Mouse (Mus musculus): ENCODE data around the gene Ick. TPM values are rescaled to one million over a fixed set of nuclear protein-coding genes. Genes with fewer than 3 reads are reported as not detected.

The Ick gene
- polyA plus RNA-seq, 1 experiment from 2014 or later: 23.4 TPM

GRCm38 (mm10) chr9:78078240-78078639, 30.8 kb upstream of the Ick start:
- no peaks in the 10 kb centered on the region for H3K27me3 ChIP-seq (replicated peaks; ENCODE audit: control insufficient read depth, insufficient read depth, low read length)
- H3K4me3 ChIP-seq (ENCODE audit: low read depth, low read length): no peak overlapping the region
- DNase-seq (ENCODE audit: low spot score) (peak; percentile 17), ATAC-seq (ENCODE audit: low read depth) (no peak)
- WGBS: 19% methylated on average over 2 of the region's 2 CpGs
- no peak overlapping the region for H3K9ac ChIP-seq (ENCODE audit: low read depth, low read length)
- no peaks in the 10 kb centered on the region for H3K4me1 ChIP-seq (ENCODE audit: control insufficient read depth, insufficient read depth, low read length)
- H3K4me2 ChIP-seq (ENCODE audit: low read depth, low read length): no peak overlapping the region
- H3K27ac ChIP-seq (replicated peaks; ENCODE audit: low read depth, low read length): no peak overlapping the region
- peaks cover 16% of the 10 kb centered on the region for H3K36me3 ChIP-seq (ENCODE audit: control insufficient read depth, insufficient read depth, low read length)
- no peaks in the 10 kb centered on the region for H3K9me3 ChIP-seq (ENCODE audit: control insufficient read depth, low read length)

GRCm38 (mm10) chr9:78081835-78082234, 27.2 kb upstream of the Ick start:
- Histone ChIP-seq H3K36me3 (ENCODE audit: control insufficient read depth, insufficient read depth, low read length) (peaks cover 48% of the 10 kb centered on the region), H3K27me3 (replicated peaks; ENCODE audit: control insufficient read depth, insufficient read depth, low read length) (no peaks in the 10 kb centered on the region), H3K27ac (replicated peaks; ENCODE audit: low read depth, low read length) (no peak overlapping the region), H3K4me3 (ENCODE audit: low read depth, low read length) (no peak overlapping the region), H3K9me3 (ENCODE audit: control insufficient read depth, low read length) (no peaks in the 10 kb centered on the region), H3K4me1 (ENCODE audit: control insufficient read depth, insufficient read depth, low read length) (no peaks in the 10 kb centered on the region), H3K4me2 (ENCODE audit: low read depth, low read length) (no peak overlapping the region), H3K9ac (ENCODE audit: low read depth, low read length) (no peak overlapping the region)
- DNase-seq (ENCODE audit: low spot score) (no peak), ATAC-seq (ENCODE audit: low read depth) (no peak)
- 87% methylated on average over 7 of the region's 7 CpGs for WGBS

- no peak for ATAC-seq (ENCODE audit: low read depth)
- H3K36me3 ChIP-seq (ENCODE audit: control insufficient read depth, insufficient read depth, low read length): peaks cover 62% of the 10 kb centered on the region
- no peak overlapping the region for H3K4me3 ChIP-seq (ENCODE audit: low read depth, low read length)
- H3K4me2 ChIP-seq (ENCODE audit: low read depth, low read length): no peak overlapping the region
- H3K9ac ChIP-seq (ENCODE audit: low read depth, low read length): no peak overlapping the region
- DNase-seq (ENCODE audit: low spot score): no peak
- no peaks in the 10 kb centered on the region for H3K27me3 ChIP-seq (replicated peaks; ENCODE audit: control insufficient read depth, insufficient read depth, low read length)
- H3K9me3 ChIP-seq (ENCODE audit: control insufficient read depth, low read length): no peaks in the 10 kb centered on the region
- H3K4me1 ChIP-seq (ENCODE audit: control insufficient read depth, insufficient read depth, low read length): no peaks in the 10 kb centered on the region
- no peak overlapping the region for H3K27ac ChIP-seq (replicated peaks; ENCODE audit: low read depth, low read length)
- 92% methylated on average over 4 of the region's 4 CpGs for WGBS
Observed at GRCm38 (mm10) chr9:78084341-78084740, 24.7 kb upstream of the Ick start.

GRCm38 (mm10) chr9:78085722-78086287, 23.2 kb upstream of the Ick start:
- Histone ChIP-seq H3K4me3 (ENCODE audit: low read depth, low read length) (no peak overlapping the region), H3K27me3 (replicated peaks; ENCODE audit: control insufficient read depth, insufficient read depth, low read length) (no peaks in the 10 kb centered on the region), H3K36me3 (ENCODE audit: control insufficient read depth, insufficient read depth, low read length) (peaks cover 67% of the 10 kb centered on the region), H3K9ac (ENCODE audit: low read depth, low read length) (no peak overlapping the region), H3K9me3 (ENCODE audit: control insufficient read depth, low read length) (no peaks in the 10 kb centered on the region), H3K27ac (replicated peaks; ENCODE audit: low read depth, low read length) (no peak overlapping the region), H3K4me1 (ENCODE audit: control insufficient read depth, insufficient read depth, low read length) (no peaks in the 10 kb centered on the region), H3K4me2 (ENCODE audit: low read depth, low read length) (no peak overlapping the region)
- DNase-seq (ENCODE audit: low spot score) (no peak), ATAC-seq (ENCODE audit: low read depth) (no peak)
- 86% methylated on average over 14 of the region's 14 CpGs for WGBS

- H3K4me3 ChIP-seq (ENCODE audit: low read depth, low read length): no peak overlapping the region
- 95% methylated on average over 9 of the region's 9 CpGs for WGBS
- no peaks in the 10 kb centered on the region for H3K9me3 ChIP-seq (ENCODE audit: control insufficient read depth, low read length)
- no peak overlapping the region for H3K27ac ChIP-seq (replicated peaks; ENCODE audit: low read depth, low read length)
- H3K36me3 ChIP-seq (ENCODE audit: control insufficient read depth, insufficient read depth, low read length): peaks cover 56% of the 10 kb centered on the region
- H3K4me2 ChIP-seq (ENCODE audit: low read depth, low read length): no peak overlapping the region
- no peak for ATAC-seq (ENCODE audit: low read depth)
- DNase-seq (ENCODE audit: low spot score): no peak
- H3K27me3 ChIP-seq (replicated peaks; ENCODE audit: control insufficient read depth, insufficient read depth, low read length): no peaks in the 10 kb centered on the region
- no peaks in the 10 kb centered on the region for H3K4me1 ChIP-seq (ENCODE audit: control insufficient read depth, insufficient read depth, low read length)
- H3K9ac ChIP-seq (ENCODE audit: low read depth, low read length): no peak overlapping the region
Observed at GRCm38 (mm10) chr9:78087751-78088150, 21.2 kb upstream of the Ick start.

GRCm38 (mm10) chr9:78088521-78088920, 20.5 kb upstream of the Ick start:
- no peak overlapping the region for H3K9ac ChIP-seq (ENCODE audit: low read depth, low read length)
- H3K36me3 ChIP-seq (ENCODE audit: control insufficient read depth, insufficient read depth, low read length): peaks cover 54% of the 10 kb centered on the region
- H3K4me3 ChIP-seq (ENCODE audit: low read depth, low read length): no peak overlapping the region
- H3K27me3 ChIP-seq (replicated peaks; ENCODE audit: control insufficient read depth, insufficient read depth, low read length): no peaks in the 10 kb centered on the region
- ATAC-seq (ENCODE audit: low read depth) (peak; percentile 41; the same call in 1 of the 2 replicates), DNase-seq (ENCODE audit: low spot score) (peak; percentile 13)
- no peak overlapping the region for H3K4me2 ChIP-seq (ENCODE audit: low read depth, low read length)
- H3K4me1 ChIP-seq (ENCODE audit: control insufficient read depth, insufficient read depth, low read length): no peaks in the 10 kb centered on the region
- no peaks in the 10 kb centered on the region for H3K9me3 ChIP-seq (ENCODE audit: control insufficient read depth, low read length)
- no peak overlapping the region for H3K27ac ChIP-seq (replicated peaks; ENCODE audit: low read depth, low read length)
- WGBS: 80% methylated on average over 4 of the region's 4 CpGs

GRCm38 (mm10) chr9:78088971-78089370, 20.0 kb upstream of the Ick start:
- WGBS: 83% methylated on average over 7 of the region's 7 CpGs
- Histone ChIP-seq H3K27me3 (replicated peaks; ENCODE audit: control insufficient read depth, insufficient read depth, low read length) (no peaks in the 10 kb centered on the region), H3K4me1 (ENCODE audit: control insufficient read depth, insufficient read depth, low read length) (no peaks in the 10 kb centered on the region), H3K4me3 (ENCODE audit: low read depth, low read length) (no peak overlapping the region), H3K27ac (replicated peaks; ENCODE audit: low read depth, low read length) (no peak overlapping the region), H3K36me3 (ENCODE audit: control insufficient read depth, insufficient read depth, low read length) (peaks cover 55% of the 10 kb centered on the region), H3K9me3 (ENCODE audit: control insufficient read depth, low read length) (no peaks in the 10 kb centered on the region), H3K4me2 (ENCODE audit: low read depth, low read length) (no peak overlapping the region), H3K9ac (ENCODE audit: low read depth, low read length) (no peak overlapping the region)
- no peak for ATAC-seq (ENCODE audit: low read depth)
- DNase-seq (ENCODE audit: low spot score): no peak

GRCm38 (mm10) chr9:78089906-78090305, 19.1 kb upstream of the Ick start:
- H3K4me3 ChIP-seq (ENCODE audit: low read depth, low read length): no peak overlapping the region
- H3K4me2 ChIP-seq (ENCODE audit: low read depth, low read length): no peak overlapping the region
- DNase-seq (ENCODE audit: low spot score) (no peak), ATAC-seq (ENCODE audit: low read depth) (no peak)
- no peak overlapping the region for H3K9ac ChIP-seq (ENCODE audit: low read depth, low read length)
- peaks cover 55% of the 10 kb centered on the region for H3K36me3 ChIP-seq (ENCODE audit: control insufficient read depth, insufficient read depth, low read length)
- no peaks in the 10 kb centered on the region for H3K9me3 ChIP-seq (ENCODE audit: control insufficient read depth, low read length)
- no peaks in the 10 kb centered on the region for H3K27me3 ChIP-seq (replicated peaks; ENCODE audit: control insufficient read depth, insufficient read depth, low read length)
- no peaks in the 10 kb centered on the region for H3K4me1 ChIP-seq (ENCODE audit: control insufficient read depth, insufficient read depth, low read length)
- WGBS: 83% methylated on average over 1 of the region's 1 CpGs
- H3K27ac ChIP-seq (replicated peaks; ENCODE audit: low read depth, low read length): no peak overlapping the region

- Histone ChIP-seq H3K4me3 (ENCODE audit: low read depth, low read length) (no peak overlapping the region), H3K27ac (replicated peaks; ENCODE audit: low read depth, low read length) (no peak overlapping the region), H3K4me1 (ENCODE audit: control insufficient read depth, insufficient read depth, low read length) (no peaks in the 10 kb centered on the region), H3K9ac (ENCODE audit: low read depth, low read length) (no peak overlapping the region), H3K27me3 (replicated peaks; ENCODE audit: control insufficient read depth, insufficient read depth, low read length) (no peaks in the 10 kb centered on the region), H3K36me3 (ENCODE audit: control insufficient read depth, insufficient read depth, low read length) (peaks cover 55% of the 10 kb centered on the region), H3K4me2 (ENCODE audit: low read depth, low read length) (no peak overlapping the region), H3K9me3 (ENCODE audit: control insufficient read depth, low read length) (no peaks in the 10 kb centered on the region)
- 91% methylated on average over 3 of the region's 3 CpGs for WGBS
- ATAC-seq (ENCODE audit: low read depth) (no peak), DNase-seq (ENCODE audit: low spot score) (no peak)
Observed at GRCm38 (mm10) chr9:78090596-78090995, 18.4 kb upstream of the Ick start.
